Mouse (Mus musculus) gastrocnemius, postnatal 36 days (tissue): Measurements from ENCODE around the gene Rad9b. TPM values are rescaled to one million over a fixed set of nuclear protein-coding genes. Genes with fewer than 3 reads are reported as not detected.
A peak's percentile ranks its signal among the peaks of the same experiment; 100 is the strongest.

ENCODE experiments used
- DNase-seq, 2 experiments: peaks; one replicate each; pipeline ENCODE4 v3.0.0; 2022
- intact Hi-C: fragments of 180-260 bp; cut with DNase I; formaldehyde crosslinking; loops from one replicate; pipeline ENCODE4 v1.15.1; 2025
- total RNA-seq, 2 experiments: library from RNA; stranded (reverse); gene quantifications; 2 replicates each; pipeline ENCODE4 v1.2.3; 2021

Rad9b gene
- total RNA-seq, 2 experiments from 2014 or later = 0.42 to 0.54 TPM

- intact Hi-C loops = no loop called here
- no peak for DNase-seq
These were observed 67.0 kb downstream of the Rad9b start for GRCm38 (mm10) chr5:122287026-122287425.

DNA sequence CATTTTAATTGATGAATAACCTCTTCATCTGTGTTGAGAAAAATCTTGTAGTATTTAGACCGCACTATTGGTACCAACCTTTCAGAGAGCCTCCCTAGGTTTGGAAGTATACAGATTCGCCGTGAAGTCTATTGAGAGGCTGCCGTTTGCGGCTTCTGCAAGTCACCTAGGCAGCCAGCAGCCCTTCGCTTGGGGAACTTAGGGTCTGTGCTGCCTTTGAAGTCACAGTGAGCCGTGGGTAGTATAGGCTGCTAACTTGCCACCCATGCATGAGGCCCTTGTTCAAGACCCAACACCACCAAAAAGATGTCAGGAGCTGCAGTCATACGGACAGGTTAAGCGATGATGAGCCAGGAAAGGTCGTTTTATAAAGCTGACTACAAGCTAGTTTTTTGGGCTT, 67.8 kb downstream of the Rad9b start:
- intact Hi-C loops = no loop called here
- no peak for DNase-seq

DNA sequence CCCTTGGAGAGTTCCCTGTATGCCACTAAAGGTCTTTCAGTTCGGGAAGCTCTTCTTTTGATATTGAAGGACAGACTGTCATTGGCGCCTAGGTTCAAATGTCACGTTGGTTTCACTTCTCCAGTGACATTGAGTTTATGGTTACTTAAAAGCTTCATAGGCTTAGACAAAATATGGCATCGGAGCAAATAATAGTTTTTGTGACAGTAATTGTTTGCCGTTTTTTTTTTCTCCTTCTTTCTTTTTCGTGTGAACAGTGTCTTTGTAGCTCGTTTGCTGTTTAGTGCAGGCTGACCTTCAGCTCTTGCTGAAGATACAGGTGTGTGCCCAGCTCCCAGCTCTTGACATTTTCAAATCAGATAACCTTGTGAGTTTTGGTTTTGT, 68.3 kb downstream of the Rad9b start:
- no peak for DNase-seq
- intact Hi-C loops = no loop called here

DNA sequence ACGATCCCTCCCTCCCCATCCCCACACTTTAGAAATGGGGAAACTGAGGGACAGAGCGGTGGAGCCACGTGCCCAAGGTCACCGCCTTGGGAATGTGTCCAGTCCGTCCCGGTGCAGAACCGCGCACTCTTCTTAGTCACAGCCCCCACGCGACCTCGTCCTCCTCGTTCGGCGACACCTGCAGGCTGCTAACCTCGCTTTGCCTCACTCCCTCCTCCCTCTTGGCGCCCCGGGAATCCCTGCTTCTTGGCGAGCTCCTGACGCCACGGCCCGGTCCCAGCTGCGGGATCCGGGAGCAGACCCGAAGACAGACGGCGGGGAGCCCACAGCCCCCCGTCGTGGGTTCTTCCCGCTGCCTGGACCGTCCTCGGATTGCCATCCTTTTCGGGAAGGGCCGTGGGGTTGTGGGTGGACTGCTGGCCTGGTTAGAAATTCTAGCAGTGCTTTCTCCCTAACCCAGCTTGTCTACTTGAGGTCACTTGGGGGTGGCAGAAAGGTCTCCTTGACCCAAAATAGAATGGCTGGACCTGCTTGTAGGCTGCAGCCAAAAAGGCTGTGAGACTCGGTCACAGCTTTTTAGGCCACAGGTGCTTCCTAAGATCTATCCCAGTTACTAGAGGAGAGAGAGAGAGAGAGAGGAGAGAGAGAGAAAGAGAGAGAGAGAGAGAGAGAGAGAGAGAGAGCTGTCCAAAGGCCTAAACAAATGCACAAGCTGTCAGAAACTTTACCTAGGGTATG, 68.8 kb downstream of the Rad9b start:
- peak; percentile 50 to 52 for DNase-seq
- intact Hi-C loops = no loop called here

DNA sequence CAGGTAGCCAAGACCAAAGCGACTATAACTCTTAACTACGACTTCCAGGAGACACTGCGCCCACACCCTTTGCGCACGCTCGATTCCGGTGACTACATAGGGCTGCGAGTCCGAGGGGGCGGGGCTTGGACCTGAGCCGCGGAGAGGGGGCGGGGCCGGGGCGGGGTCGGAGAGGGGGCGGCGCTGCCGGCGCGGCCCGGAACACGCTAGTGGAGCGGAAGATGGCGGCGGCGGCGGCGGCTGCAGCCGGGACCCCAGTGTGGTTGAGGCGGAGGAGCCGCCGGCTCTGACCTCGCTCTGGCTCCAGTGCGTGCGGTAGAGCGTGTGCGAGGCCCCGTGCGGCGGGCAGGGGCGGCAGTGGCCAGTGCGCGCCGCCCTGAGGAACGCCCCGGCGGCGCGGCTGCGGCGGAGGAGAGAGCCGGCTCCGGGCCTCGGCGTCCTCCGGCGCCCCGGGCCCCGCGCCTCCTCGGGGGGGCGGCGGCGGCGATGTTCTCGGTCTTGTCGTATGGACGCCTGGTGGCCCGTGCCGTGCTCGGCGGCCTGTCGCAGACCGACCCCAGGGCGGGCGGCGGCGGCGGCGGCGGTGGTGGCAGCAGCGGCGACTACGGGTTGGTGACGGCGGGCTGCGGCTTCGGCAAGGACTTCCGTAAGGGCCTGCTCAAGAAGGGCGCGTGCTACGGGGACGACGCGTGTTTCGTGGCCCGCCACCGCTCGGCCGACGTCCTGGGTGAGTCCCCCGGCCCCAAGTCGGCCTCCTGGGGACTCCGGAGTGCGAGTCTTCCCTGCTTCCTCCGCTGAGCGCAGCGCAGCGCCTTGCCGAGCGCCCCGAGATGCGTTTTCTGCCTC, 69.6 kb downstream of the Rad9b start, which contains the start of gene Pptc7:
TSS of gene Pptc7 (plus strand) at position 183 of the 846 bp plus-strand sequence.
- intact Hi-C loops = no loop called here
- peak; percentile 80 to 89 for DNase-seq

DNA sequence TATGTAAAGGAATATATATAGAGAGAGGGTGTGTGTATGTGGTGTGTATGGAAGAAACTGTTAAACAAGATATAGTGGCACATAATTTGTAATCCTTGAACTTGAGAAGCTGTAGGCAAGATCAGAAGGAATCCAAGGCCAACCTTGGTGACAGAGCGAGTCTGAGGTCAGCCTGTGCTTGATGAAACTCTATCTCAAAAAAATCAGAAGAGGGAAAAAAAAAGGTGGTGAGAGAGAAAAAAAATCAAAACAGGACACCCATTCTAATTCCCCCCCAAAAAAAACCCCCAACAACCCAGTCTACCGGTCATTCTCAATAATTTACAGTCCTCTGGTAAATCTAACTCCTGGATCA, 70.2 kb downstream of the Rad9b start:
- intact Hi-C loops = no loop called here
- DNase-seq = no peak

DNA sequence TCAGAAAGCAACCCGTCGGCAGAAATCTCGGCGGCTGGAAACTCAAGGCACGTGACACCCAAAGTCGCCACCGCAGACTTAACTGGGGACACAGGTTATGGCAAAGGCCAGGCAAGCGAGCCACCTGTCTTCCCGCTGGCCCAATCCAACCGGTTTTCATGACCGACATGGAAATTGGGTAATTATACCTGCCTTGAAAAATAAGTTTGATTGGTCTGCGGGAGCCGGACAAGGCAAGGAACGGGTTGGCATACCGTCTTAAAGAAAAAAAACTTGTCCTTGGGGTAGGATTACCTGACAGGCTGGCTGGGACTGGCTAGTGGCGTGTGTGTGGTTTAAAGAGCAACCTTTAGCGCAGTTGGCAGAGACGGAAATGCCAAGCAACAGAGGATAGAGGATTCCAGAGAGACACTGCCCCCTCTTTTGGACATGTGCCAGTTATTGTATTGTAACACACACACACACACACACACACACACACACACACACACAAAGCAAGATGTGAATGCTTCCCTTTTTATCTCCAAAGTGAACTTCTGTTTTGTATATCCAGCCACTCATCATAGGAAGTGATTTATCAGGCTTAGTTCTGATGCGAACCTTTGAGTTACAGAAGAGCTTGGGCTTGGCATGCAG, 73.1 kb downstream of the Rad9b start:
- peak in 1 of 2 experiments; percentile 54 for DNase-seq

DNA sequence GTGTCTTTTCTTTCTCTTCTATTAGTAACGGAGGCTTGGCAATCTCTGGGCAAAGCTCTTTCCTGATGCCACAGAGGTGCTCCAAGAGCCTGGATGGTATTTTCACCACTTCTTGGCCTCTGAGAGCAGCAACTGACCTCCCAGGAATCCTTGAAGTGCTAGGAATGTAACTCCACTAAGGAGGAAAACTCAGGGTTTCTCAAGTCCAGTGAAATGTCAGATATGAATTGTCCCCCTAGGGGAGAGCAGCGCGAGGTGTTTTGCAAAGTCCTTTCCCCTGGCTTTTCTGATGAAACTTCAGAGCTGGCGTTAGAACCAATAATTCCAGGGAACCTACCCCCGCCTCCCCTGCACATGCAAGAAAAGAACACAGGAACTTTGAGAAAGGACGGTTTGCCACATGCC, 73.6 kb downstream of the Rad9b start:
- DNase-seq = no peak
- intact Hi-C loops = no loop called here

More for the DNA sequence above, 73.1 kb downstream of the Rad9b start:
- intact Hi-C loops = no loop called here

DNA sequence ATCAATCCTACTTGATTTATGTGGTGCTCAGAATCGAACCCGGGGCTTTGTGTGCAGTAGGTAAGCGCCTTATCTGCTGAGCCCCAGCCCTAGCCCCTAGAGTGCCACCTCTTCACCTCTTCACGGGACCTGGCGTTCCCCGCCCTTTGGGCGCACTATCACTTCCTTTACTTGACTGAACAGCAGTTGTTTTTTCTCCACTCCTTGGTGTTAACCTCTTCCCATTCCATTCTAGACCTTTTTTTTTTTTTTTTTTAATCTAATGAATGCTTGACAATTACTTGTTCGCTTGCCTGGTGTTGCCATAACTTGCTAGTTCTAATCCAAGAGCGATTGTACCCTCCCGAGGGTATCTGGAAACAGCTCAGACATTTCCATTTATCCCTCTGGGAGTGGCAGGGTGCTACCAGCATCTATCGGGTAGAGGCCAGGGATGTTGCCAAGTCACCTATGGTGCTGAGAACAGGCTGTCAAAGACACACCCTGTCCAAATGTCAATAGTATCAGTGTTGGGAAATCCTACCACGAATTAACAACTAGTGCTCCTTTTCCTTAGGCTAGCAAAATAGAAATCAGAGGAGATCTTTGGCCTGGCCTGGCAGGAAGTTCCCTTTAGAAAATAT, 74.1 kb downstream of the Rad9b start:
- DNase-seq = no peak
- intact Hi-C loops = no loop called here

DNA sequence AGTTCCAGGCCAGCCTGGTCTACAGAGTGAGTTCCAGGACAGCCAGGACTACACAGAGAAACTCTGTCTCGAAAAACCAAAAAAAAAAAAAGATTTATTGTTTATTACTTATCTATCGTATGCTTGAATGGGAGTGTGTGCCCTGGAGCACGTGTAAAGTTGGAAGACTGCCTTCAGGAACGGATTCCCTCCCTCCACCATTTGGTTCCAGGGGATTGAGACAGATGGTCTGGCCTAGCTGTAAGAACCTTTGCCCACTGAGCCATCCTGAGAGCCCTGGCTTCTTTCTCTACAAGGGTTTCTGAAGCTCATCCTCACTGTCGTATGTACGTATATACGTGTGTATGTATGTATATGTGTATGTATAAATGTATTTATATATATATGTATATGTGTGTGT, 75.1 kb downstream of the Rad9b start:
- intact Hi-C loops = no loop called here

GRCm38 (mm10) chr5:122274785-122275184, 79.2 kb downstream of the Rad9b start:
- no peak for DNase-seq
- intact Hi-C loops = no loop called here

More for the DNA sequence above, 75.1 kb downstream of the Rad9b start:
- no peak for DNase-seq

Other genes starting within 250 kb of the Rad9b start
- gene Ccdc63, start 213.4 kb downstream of the Rad9b start, total RNA-seq = not detected
- gene Ppp1cc, start 196.0 kb downstream of the Rad9b start, total RNA-seq = 100 to 1,000 TPM; 138 to 139 TPM
- gene Hvcn1, start 147.4 kb downstream of the Rad9b start, total RNA-seq = under 1 TPM; 0.37 to 0.77 TPM
- 1 to 10 TPM; 1.6 to 2.2 TPM for gene Tctn1, start 89.8 kb downstream of the Rad9b start, total RNA-seq
- gene Pptc7, start 69.9 kb downstream of the Rad9b start, total RNA-seq = 100 to 1,000 TPM in 1 of 2 experiments, 10 to 100 TPM in 1; 93.8 to 103 TPM
- 10 to 100 TPM; 36.2 to 41.3 TPM for gene Vps29, start 136 bp upstream of the Rad9b start, total RNA-seq
- gene Gpn3, start 17.6 kb upstream of the Rad9b start, total RNA-seq = 10 to 100 TPM; 22.4 to 23.8 TPM
- gene Fam216a, start 18.1 kb upstream of the Rad9b start, total RNA-seq = 1 to 10 TPM; 4.2 to 6.5 TPM
- gene Arpc3, start 37.6 kb upstream of the Rad9b start, total RNA-seq = 10 to 100 TPM; 47.2 to 51.2 TPM
- gene Anapc7, start 67.5 kb upstream of the Rad9b start, total RNA-seq = 10 to 100 TPM; 11.3 to 13.2 TPM
- 100 to 1,000 TPM; 175 to 549 TPM for gene Atp2a2, start 148.0 kb upstream of the Rad9b start, total RNA-seq